Mouse (Mus musculus) MEL (cell line): ENCODE measurements around the gene Samd14.

Experiments
- CTCF ChIP-seq, 3 experiments: IDR thresholded peaks in 2 of 3; conservative IDR thresholded peaks in 1 of 3; 2 replicates each; pipeline ENCODE4 v1.5.1; 2011 to 2012; ENCODE audit warnings: low read length in 3 of 3, low read depth in 2 of 3, mild to moderate bottlenecking in 2 of 3, improper control_type of control experiment in 1 of 3, inconsistent platforms in 1 of 3, mixed read lengths in 1 of 3, moderate library complexity in 1 of 3; ENCODE audit not compliant: control insufficient read depth in 1 of 3, insufficient read depth in 1 of 3, poor library complexity in 1 of 3, severe bottlenecking in 1 of 3
- E2F4 ChIP-seq: IDR thresholded peaks from 2 replicates; pipeline ENCODE4 v1.6.1; 2011; ENCODE audit warnings: low read depth, low read length, improper control_type of control experiment, borderline replicate concordance
- EP300 ChIP-seq, 2 experiments: IDR thresholded peaks; 2 replicates each; pipeline ENCODE4 v1.6.1; 2011; ENCODE audit warnings: improper control_type of control experiment in 2 of 2, low read length in 2 of 2, low read depth in 1 of 2, mild to moderate bottlenecking in 1 of 2
- HCFC1 ChIP-seq: IDR thresholded peaks from 2 replicates; pipeline ENCODE4 v1.6.1; 2012; ENCODE audit warnings: low read depth, mild to moderate bottlenecking, inconsistent platforms, low read length, improper control_type of control experiment, moderate library complexity
- MAFK ChIP-seq: IDR thresholded peaks from 2 replicates; pipeline ENCODE4 v1.6.1; 2011; ENCODE audit warnings: low read depth, mild to moderate bottlenecking, low read length, improper control_type of control experiment, borderline replicate concordance
- MAX ChIP-seq: IDR thresholded peaks from 2 replicates; pipeline ENCODE4 v1.6.1; 2011; ENCODE audit warnings: low read length, improper control_type of control experiment
- MAZ ChIP-seq: IDR thresholded peaks from 2 replicates; pipeline ENCODE4 v1.6.1; 2012; ENCODE audit warnings: low read depth, mild to moderate bottlenecking, inconsistent platforms, low read length, improper control_type of control experiment
- MYC ChIP-seq: IDR thresholded peaks from 2 replicates; pipeline ENCODE4 v1.6.1; 2011; ENCODE audit warnings: low read depth, mild to moderate bottlenecking, low read length, improper control_type of control experiment, moderate library complexity
- NELFE ChIP-seq: IDR thresholded peaks from 2 replicates; pipeline ENCODE4 v1.6.1; 2011; ENCODE audit warnings: low read depth, low read length, improper control_type of control experiment
- POLR2A ChIP-seq, 2 experiments: IDR thresholded peaks; 2 replicates each; pipeline ENCODE4 v1.6.1; 2011 to 2012; ENCODE audit warnings: low read length in 2 of 2, mild to moderate bottlenecking in 2 of 2, control low read depth in 1 of 2, improper control_type of control experiment in 1 of 2, low read depth in 1 of 2, moderate library complexity in 1 of 2; ENCODE audit not compliant: control insufficient read depth in 1 of 2, insufficient read depth in 1 of 2, poor library complexity in 1 of 2
- SMC3 ChIP-seq: IDR thresholded peaks from 2 replicates; pipeline ENCODE4 v1.6.1; 2011; ENCODE audit warnings: low read depth, low read length, improper control_type of control experiment
- USF2 ChIP-seq, 2 experiments: IDR thresholded peaks; 2 replicates each; pipeline ENCODE4 v1.6.1; 2011 to 2012; ENCODE audit warnings: improper control_type of control experiment in 2 of 2, low read length in 2 of 2, borderline replicate concordance in 1 of 2, inconsistent platforms in 1 of 2, low read depth in 1 of 2, mild to moderate bottlenecking in 1 of 2; ENCODE audit not compliant: insufficient read depth in 1 of 2
- ZC3H11A ChIP-seq: IDR thresholded peaks from 2 replicates; pipeline ENCODE4 v1.6.1; 2012; ENCODE audit warnings: low read depth, mild to moderate bottlenecking, inconsistent platforms, low read length, improper control_type of control experiment

DNA sequence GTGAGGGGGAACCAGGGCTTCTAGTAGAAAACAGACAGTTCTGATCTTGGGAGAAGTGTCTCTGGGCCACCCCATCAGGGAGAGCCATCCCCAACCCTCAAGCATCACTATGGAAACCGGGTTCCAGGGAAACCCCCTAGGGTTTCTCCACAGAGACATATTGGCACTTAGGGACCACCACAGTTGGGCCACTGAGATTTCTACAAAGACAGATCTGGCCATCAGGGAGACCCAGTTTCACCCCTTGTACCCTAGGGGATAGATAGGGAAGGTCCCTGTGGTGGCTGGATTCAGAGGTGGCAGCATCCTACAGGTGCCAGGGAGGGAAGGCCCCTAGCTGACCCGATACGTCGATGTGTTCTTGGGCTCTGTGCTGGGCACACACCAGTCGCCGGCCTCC lies 17.2 kb downstream of the Samd14 start:
- TF ChIP-seq E2F4 (no peak), POLR2A (IDR thresholded peaks at IDR 0.05; ENCODE audit: control insufficient read depth in 1 of 2, insufficient read depth in 1 of 2, low read depth in 1 of 2, low read length in 2 of 2, poor library complexity in 1 of 2) (no peak), NELFE (no peak), MAX (no peak), HCFC1 (no peak), CTCF (IDR thresholded peaks at IDR 0.05 in 2 of 3, conservative IDR thresholded peaks at IDR 0.05 in 1 of 3; ENCODE audit: control insufficient read depth in 1 of 3, insufficient read depth in 1 of 3, low read depth in 2 of 3, low read length in 3 of 3, poor library complexity in 1 of 3, severe bottlenecking in 1 of 3) (no peak), USF2 (IDR thresholded peaks at IDR 0.05; ENCODE audit: borderline replicate concordance in 1 of 2, insufficient read depth in 1 of 2, low read depth in 1 of 2, low read length in 2 of 2) (no peak), MYC (no peak), EP300 (IDR thresholded peaks at IDR 0.05; ENCODE audit: low read depth in 1 of 2, low read length in 2 of 2) (no peak), SMC3 (no peak), MAZ (no peak), ZC3H11A (no peak), MAFK (no peak)
